Mouse (Mus musculus): ENCODE results near the gene Sipa1l1.

GRCm38 (mm10) chr12:82186740-82187139 is 17.6 kb downstream of the Sipa1l1 start:
- TF ChIP-seq GATA1 (IDR thresholded peaks at IDR 0.05; ENCODE audit: borderline replicate concordance, low read length) (no peak), FLI1 (IDR thresholded peaks at IDR 0.05; ENCODE audit: low read length) (no peak)
